Mouse (Mus musculus) E14TG2a.4 (cell line): Measurements from ENCODE around the gene Mthfs.
"Not testable (repeated sequence)": the region's sequence is repeated elsewhere in the genome, so short reads cannot be mapped to it uniquely, and the experiment has no call there.

ENCODE experiments used
- CTCF ChIP-seq: conservative IDR thresholded peaks from 2 replicates; pipeline ENCODE4 v1.5.1; 2014; ENCODE audit warnings: low read length
- NANOG ChIP-seq: IDR thresholded peaks from 2 replicates; pipeline ENCODE4 v1.6.1; 2014; ENCODE audit warnings: borderline replicate concordance, low read length, mixed read lengths
- POU5F1 ChIP-seq: IDR thresholded peaks from 2 replicates; pipeline ENCODE4 v1.6.1; 2014; ENCODE audit warnings: low read length, borderline replicate concordance

GRCm38 (mm10) chr9:89218174-89218573 is 7.7 kb downstream of the Mthfs start:
- TF ChIP-seq CTCF, POU5F1, NANOG: not testable (repeated sequence)
